Mouse (Mus musculus) CD4-positive naive resting alpha-beta T cell, adult 57 days (primary cell): ENCODE results near the gene Gcnt1. TPM values are rescaled to one million over a fixed set of nuclear protein-coding genes. Genes with fewer than 3 reads are reported as not detected.

Experiments
- total RNA-seq: library from RNA; stranded (reverse); gene quantifications from one replicate; pipeline ENCODE4 v1.2.4, GENCODE M21; 2023

Gcnt1 gene
- 3.6 TPM for total RNA-seq

DNA sequence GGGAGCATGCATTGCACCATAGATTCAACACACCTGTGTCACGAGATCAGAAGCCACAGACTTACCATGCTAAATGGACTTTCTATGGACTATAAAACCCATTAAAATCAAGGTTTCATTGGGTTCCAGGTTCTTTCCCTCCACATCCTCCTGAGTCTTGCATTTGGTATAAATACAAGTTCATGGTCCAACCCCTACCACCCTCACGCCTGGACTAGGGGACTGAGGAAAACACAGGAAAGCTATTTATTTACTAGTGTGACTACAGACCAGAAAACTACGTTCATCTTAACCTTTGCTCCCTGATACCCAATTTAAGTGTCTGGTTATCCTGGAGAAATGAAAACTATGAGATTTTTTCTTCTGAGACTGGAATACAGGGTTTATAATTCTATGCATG lies at the start of gene Gcnt1:
Gene Gcnt1, minus strand, starts transcription at position 144 of the 400 bp plus-strand sequence.

DNA sequence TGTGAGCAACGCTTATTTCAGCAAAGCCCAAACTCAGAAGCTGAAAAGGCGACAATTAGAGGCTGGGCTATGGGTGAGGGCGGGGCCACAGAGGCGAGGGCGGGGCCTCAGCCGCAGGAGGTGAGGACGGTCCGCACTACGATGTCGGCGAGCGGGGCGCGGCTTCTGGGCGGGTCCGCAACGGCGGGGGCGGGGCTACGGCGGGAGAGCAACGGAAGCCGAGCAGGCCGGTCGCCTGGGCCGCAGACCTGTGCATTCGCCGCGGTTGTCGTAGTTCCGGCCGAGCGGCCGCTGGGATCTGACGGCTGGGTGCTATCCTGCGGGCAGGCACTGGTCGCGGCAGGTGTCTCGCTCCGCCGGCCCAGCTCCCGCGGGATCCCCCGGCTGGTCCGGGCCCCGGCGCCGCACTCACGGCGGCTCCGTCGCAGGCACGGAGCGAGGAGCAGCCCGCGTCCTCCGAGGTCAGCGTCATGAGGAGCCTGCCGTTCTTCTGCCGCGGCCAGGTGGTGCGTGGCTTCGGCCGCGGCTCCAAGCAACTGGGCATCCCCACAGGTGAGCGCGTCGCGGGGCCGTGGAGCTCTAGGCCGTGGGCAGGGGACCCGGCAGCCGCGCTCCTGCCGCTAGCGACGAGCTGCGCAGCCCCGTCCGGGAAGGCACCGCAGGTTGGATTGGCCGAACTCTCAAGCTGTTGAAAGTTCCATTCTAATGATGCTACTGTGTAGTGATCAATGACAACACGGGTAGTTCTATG lies 21.4 kb upstream of the Gcnt1 start, which contains the start of gene Rfk:
Gene Rfk, plus strand, starts transcription at position 203 of the 751 bp plus-strand sequence.

Other genes starting within 250 kb of the Gcnt1 start
- gene Rfk, start 21.2 kb upstream of the Gcnt1 start, total RNA-seq: 48.5 TPM